Mouse (Mus musculus): Measurements from ENCODE around the gene Actr3b.
A peak's percentile ranks its signal among the peaks of the same experiment; 100 is the strongest.
"Not testable (repeated sequence)": the region's sequence is repeated elsewhere in the genome, so short reads cannot be mapped to it uniquely, and the experiment has no call there.

Gene Actr3b

GRCm38 (mm10) chr5:25759460-25760409 is at the start of gene Actr3b:
Actr3b (plus strand) TSS chr5:25759997.
- peak; percentile 90 for DNase-seq (ENCODE audit: low read depth, low spot score)

GRCm38 (mm10) chr5:25713001-25713706 is 46.6 kb upstream of the Actr3b start:
- DNase-seq (ENCODE audit: low read depth, low spot score), result not testable (repeated sequence)

GRCm38 (mm10) chr5:25719390-25719789 is 40.4 kb upstream of the Actr3b start:
- no peak for DNase-seq (ENCODE audit: low read depth, low spot score)

- no peak for DNase-seq (ENCODE audit: low read depth, low spot score)
Measured at GRCm38 (mm10) chr5:25723016-25723415, 36.8 kb upstream of the Actr3b start.

- no peak for DNase-seq (ENCODE audit: low read depth, low spot score)
Measured at GRCm38 (mm10) chr5:25724134-25724675, 35.6 kb upstream of the Actr3b start.

GRCm38 (mm10) chr5:25734318-25734717 is 25.5 kb upstream of the Actr3b start:
- DNase-seq (ENCODE audit: low read depth, low spot score), result peak; percentile 34

GRCm38 (mm10) chr5:25735861-25736260 is 23.9 kb upstream of the Actr3b start:
- no peak for DNase-seq (ENCODE audit: low read depth, low spot score)

GRCm38 (mm10) chr5:25738448-25738847 is 21.3 kb upstream of the Actr3b start:
- DNase-seq (ENCODE audit: low read depth, low spot score), result no peak

GRCm38 (mm10) chr5:25738902-25739301 is 20.9 kb upstream of the Actr3b start:
- not testable (repeated sequence) for DNase-seq (ENCODE audit: low read depth, low spot score)

- DNase-seq (ENCODE audit: low read depth, low spot score), result no peak
Measured at GRCm38 (mm10) chr5:25747904-25748303, 11.9 kb upstream of the Actr3b start.

- DNase-seq (ENCODE audit: low read depth, low spot score), result no peak
Measured at GRCm38 (mm10) chr5:25748613-25749012, 11.2 kb upstream of the Actr3b start.

- no peak for DNase-seq (ENCODE audit: low read depth, low spot score)
Measured at GRCm38 (mm10) chr5:25751552-25751951, 8.2 kb upstream of the Actr3b start.

- DNase-seq (ENCODE audit: low read depth, low spot score), result no peak
Measured at GRCm38 (mm10) chr5:25752862-25753261, 6.9 kb upstream of the Actr3b start.

- DNase-seq (ENCODE audit: low read depth, low spot score), result no peak
Measured at GRCm38 (mm10) chr5:25753556-25754235, 6.1 kb upstream of the Actr3b start.

GRCm38 (mm10) chr5:25754236-25754766 is 5.5 kb upstream of the Actr3b start:
- DNase-seq (ENCODE audit: low read depth, low spot score), result no peak

GRCm38 (mm10) chr5:25760410-25760832 is 624 bp downstream of the Actr3b start:
- DNase-seq (ENCODE audit: low read depth, low spot score), result no peak

- DNase-seq (ENCODE audit: low read depth, low spot score), result no peak
Measured at GRCm38 (mm10) chr5:25760871-25761270, 1.1 kb downstream of the Actr3b start.

GRCm38 (mm10) chr5:25761850-25762249 is 2.1 kb downstream of the Actr3b start:
- DNase-seq (ENCODE audit: low read depth, low spot score), result no peak

- DNase-seq (ENCODE audit: low read depth, low spot score), result no peak
Measured at GRCm38 (mm10) chr5:25769006-25769405, 9.2 kb downstream of the Actr3b start.

- no peak for DNase-seq (ENCODE audit: low read depth, low spot score)
Measured at GRCm38 (mm10) chr5:25769406-25769805, 9.6 kb downstream of the Actr3b start.

GRCm38 (mm10) chr5:25772456-25772855 is 12.7 kb downstream of the Actr3b start:
- DNase-seq (ENCODE audit: low read depth, low spot score), result no peak
